Mouse (Mus musculus): ENCODE data around the gene Fam57a.

- TF ChIP-seq CTCF (IDR thresholded peaks at IDR 0.05; ENCODE audit: extremely low read depth, insufficient read depth, insufficient read length, insufficient replicate concordance) (no peak), POLR2A (IDR thresholded peaks at IDR 0.05; ENCODE audit: low read depth, low read length) (no peak)
These were observed 561 bp upstream of the Fam57a start for GRCm38 (mm10) chr11:76178726-76179494.
